Mouse (Mus musculus): ENCODE results near the gene Cers6.

The Cers6 gene

GRCm38 (mm10) chr2:69112609-69113008, 251.4 kb downstream of the Cers6 start:
- in situ Hi-C loops (cut with MseI, MboI): no loop called here

DNA sequence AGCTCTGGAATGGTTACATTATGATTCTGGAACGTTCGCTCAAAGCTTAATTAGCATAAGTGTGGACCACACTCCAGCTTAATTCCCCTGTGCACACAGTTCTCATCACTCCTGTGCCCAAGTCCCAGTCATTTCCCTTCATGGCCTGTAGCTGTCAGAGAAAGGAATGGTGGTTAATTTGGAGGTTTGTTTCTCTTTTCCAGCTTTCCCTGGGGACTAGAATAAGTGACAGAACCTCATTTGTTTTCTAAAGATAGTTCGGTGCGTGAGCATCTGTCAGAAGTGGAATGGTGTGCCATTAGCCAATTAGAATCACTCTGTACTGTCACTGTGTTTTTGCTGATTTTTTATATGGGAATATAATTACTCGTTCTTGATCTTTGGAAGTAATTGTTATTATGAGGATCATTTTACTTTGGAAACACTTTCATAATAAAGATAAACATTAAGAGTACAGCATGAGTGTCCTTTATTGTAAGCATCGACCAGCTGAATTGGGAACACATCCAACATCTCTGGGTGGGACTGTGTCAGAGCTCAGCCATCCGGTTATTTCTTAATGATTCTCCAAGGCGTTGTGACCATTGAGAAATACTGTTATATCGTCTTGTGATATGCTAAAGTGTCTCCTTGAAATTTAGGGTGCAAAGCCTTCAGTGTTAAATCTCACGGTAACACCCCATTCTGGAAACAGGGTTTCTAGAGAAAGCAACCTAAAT, 252.7 kb downstream of the Cers6 start:
- in situ Hi-C loops (cut with MseI, MboI): no loop called here

- in situ Hi-C loops (cut with MseI, MboI): no loop called here
Observed at GRCm38 (mm10) chr2:69115921-69116320, 254.7 kb downstream of the Cers6 start.

DNA sequence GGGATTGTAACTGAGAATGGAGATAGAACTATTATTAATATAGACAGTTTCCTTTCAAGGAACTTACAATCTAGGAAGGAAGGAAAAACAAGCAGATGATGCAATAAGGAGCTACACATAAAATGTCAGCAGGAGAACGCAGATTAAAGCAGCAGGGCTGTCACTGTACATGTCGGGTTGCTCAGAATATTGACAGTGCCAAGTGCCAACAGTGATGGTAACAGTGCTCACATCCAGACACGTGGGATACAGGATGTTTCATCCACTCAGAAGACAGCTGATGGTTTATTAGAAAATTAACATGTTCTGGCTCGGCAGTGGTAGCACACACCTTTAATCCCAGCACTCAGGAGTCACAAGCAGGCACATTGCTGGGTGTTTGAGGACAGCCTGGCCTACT, 255.5 kb downstream of the Cers6 start:
- in situ Hi-C loops (cut with MseI, MboI): no loop called here

DNA sequence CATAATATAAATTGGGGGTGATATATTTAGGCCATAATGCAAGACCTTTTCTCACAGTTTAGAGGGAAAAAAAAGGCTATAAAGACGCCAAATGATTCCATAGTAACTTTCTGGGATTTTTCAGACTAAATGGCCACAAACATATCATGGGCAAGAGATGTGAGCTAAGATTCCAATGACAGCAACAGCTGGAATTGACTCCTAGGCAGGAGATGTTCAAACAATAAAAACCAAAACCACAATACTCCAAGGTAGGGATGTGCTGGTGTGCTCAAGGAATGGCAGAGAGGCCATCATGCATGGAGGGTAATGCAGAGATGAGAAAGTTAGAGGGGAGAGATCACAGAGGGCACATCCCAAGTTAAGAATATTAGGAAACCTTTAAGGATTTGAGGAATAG, 257.8 kb downstream of the Cers6 start:
- in situ Hi-C loops (cut with MseI, MboI): no loop called here

DNA sequence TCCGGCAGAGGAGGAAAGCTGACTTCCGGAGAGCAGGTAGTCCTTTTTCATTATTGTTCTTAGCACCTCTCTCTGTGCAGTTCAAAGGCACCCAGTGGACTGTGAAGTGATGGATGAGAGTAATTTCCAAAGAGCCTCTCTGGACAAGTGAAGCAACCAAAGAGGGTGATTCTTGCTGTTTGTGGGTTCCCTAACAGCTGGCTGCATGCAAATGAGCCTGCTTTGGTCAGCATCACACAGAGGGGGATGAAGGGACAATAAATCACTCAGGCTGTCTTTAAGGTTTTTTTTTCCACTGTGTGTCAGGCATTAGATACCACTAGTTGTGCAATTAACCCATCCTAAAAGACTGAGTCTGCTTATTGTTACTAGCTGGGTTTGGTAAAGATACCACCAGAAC, 258.5 kb downstream of the Cers6 start:
- in situ Hi-C loops (cut with MseI, MboI): no loop called here

GRCm38 (mm10) chr2:69121681-69122080, 260.4 kb downstream of the Cers6 start:
- in situ Hi-C loops (cut with MseI, MboI): no loop called here

DNA sequence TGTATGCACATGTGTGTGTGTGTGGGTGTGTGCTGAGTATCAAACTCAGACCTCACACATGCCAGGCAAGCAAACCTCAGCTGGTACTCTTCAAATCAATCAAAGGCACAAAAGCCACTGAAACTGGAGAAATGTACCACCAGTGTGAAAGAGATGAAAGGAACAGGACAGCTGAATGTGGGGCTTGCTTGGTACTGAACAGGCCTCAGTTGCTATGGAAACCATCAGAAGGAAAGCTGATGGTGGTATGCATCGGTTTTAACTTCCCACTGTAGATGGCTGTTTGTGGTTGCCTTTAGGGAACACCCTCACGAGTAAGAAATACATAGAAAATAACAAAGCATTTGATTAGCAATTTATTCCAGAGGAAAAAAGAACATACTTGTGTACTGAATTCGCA, 264.2 kb downstream of the Cers6 start:
- in situ Hi-C loops (cut with MseI, MboI): no loop called here

GRCm38 (mm10) chr2:69128321-69128720, 267.1 kb downstream of the Cers6 start:
- in situ Hi-C loops (cut with MseI, MboI): no loop called here

DNA sequence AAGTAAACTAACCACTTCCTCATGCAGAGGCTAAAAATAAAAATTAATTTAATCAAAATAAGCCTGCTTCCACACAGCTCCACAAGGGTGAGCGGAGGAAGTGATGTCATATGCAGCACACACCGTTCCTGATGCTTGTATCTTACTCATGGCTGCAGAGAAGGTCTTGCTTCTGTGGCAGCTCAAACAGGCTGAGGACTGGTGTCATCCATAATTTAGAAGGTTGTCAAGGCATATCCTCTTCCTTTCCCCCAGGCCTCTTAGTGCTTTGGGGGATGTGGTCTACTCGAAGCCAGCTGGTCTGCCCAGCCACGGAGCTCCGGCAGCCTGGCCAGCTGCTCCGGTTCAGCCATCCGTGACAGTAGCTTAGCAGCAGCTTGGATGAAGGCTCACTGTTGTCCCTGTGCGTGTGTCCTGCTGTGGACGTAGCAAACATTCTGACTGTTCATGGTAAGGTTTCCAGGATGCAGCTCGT, 267.7 kb downstream of the Cers6 start:
- in situ Hi-C loops (cut with MseI, MboI): no loop called here

DNA sequence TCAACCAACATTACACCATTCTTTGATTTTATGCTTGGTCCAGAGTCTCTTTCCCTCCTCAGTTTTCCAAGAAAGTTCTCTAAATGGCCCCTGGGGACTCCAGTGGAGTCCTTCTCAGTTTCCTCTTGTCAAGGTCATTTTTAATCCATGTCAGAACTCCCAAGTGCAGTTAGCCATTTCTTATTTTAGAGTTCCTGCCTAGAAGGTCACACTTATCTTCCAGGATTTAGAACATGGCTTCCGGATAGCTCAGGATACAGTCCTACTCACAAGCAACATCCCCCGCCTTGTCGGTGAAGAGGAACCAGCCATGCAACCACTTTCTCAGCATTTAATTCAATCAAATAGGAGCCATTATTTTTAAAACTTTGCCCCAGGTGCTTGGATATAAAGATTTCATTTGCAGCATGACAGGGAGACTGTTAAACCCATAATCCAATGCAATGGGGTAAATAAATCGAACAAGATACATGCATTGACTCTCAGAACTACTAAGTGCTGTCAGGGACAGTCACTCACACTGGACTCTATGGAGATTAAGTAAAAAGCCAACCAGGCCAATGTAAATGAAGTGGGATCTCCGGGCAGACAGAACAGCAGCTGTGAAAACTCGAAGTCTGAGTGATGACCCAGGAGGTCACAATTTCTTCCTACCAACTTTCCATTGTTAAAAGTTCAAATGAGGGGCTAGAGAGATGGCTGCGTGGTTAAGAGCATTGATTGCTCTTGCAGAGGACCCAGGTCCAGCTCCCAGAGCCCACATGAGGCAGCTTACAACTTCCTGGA, 268.4 kb downstream of the Cers6 start:
- in situ Hi-C loops (cut with MseI, MboI): no loop called here

- in situ Hi-C loops (cut with MseI, MboI): no loop called here
Observed at GRCm38 (mm10) chr2:69132046-69132445, 270.8 kb downstream of the Cers6 start.

- in situ Hi-C loops (cut with MseI, MboI): no loop called here
Observed at GRCm38 (mm10) chr2:69132488-69133040, 271.3 kb downstream of the Cers6 start.

DNA sequence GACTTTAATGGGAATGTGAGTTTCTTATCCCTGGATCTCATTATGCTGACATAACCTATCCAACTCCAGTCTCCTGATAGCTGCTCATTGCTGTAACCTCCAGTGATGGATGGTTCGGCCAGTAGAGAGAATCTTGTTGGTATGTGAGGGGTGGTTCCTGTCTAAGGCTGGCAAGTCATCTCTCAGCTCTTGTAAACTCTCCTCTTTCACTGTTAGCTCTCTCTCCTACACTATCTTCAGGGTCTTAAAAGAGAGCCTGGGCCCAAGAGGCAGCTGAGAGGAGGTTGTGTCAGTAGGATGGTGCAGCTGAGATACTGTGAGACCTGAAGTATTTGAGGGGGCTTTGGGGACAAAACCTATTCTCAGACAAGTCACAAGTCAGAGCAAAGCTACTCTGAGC, 272.9 kb downstream of the Cers6 start:
- in situ Hi-C loops (cut with MseI, MboI): no loop called here

DNA sequence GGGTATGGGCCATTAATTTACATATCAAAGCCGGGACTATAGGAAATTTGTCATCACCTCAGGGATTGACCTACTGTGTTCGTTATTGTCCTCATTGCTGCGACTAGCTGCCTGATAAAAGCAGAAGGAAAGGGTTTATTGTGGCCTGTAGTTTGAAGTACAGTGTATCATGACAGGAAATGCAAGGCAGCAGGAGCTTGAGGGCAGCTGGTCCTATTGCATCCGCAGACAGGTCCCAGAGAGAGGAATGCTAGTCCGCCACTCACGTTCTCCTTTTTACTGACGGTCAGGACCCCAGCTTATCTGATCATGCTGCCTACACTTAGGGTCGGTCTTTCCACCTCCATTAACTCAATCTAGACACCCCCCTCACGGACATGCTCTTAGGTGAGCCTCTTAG, 273.7 kb downstream of the Cers6 start:
- in situ Hi-C loops (cut with MseI, MboI): no loop called here

DNA sequence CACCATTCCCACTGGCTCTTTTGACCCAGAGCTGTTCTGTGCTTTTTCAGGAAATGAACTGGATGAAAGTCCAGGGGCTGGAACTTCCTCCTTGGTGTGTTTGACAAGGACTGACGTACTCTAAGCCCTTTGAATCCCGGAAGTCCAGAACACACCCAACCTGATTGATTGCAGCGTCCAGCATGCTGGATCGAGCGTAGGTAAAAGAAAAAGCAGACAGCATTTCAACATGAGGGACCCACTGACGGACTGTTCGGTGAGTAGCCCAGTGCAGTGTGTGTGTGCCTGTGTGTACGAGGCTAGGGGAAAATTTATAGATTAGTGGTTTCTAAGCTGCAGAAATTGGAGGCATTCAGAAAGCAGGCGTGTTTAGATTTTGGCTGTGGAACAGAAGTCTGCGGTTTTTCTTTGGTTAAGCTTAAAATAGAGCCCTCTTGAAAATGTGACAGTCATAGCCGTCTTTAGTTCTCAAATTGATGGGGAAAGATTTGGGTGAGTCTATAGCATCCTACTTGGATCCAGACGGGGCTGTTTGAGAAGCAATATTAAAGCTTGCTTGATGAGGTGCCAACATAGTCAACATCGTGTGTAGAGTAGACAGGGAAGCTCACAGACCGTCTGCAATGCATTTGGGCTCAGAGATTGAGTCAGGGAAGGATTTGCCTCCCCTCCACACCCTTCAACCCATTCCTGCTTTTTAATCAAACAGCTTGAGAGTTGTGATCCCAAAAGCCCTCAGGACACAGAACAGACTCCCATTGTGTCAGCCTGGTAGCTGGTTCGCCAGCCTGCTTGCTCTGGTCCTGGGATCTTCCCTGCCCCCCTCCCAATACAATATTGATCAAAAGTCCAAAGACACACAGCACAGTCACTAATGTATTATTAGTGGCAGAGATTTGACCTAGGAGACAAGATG, 274.7 kb downstream of the Cers6 start, which contains the start of gene Nostrin:
TSS of gene Nostrin (plus strand) at position 140 of the 916 bp plus-strand sequence.
- in situ Hi-C loops (cut with MseI, MboI): no loop called here

DNA sequence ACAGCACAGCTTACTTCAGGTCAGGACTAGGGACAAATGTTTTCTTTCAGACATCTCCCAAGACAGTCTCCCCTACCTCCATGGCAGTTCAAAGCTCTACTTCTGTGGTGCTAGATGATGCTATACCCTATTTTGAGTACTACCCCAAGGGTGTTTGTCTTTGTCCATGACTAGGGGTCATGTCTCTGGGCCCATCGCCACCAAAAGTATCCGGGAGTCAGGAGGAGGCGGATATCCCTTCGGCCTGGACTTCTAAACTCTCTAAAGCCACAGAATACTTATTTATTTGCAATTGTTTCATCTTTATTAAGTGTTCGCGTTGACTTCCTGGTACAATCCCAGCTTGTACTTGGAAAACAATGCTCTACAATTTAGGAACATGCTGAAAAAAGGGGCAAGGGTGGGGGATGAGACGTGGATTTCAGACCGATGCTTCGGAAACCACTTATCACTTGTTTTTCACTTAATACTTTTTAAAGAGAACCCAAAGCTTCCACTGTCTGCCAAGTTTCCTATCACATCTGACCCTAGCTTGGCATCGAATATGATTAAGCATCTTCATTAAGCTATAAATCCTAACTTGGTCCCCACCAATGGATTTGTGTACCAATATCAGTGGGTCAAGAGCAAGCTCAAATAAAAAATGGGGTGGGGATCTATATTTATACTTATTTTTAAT, 276.3 kb downstream of the Cers6 start:
- in situ Hi-C loops (cut with MseI, MboI): no loop called here

GRCm38 (mm10) chr2:69138759-69139158, 277.5 kb downstream of the Cers6 start:
- in situ Hi-C loops (cut with MseI, MboI): no loop called here

DNA sequence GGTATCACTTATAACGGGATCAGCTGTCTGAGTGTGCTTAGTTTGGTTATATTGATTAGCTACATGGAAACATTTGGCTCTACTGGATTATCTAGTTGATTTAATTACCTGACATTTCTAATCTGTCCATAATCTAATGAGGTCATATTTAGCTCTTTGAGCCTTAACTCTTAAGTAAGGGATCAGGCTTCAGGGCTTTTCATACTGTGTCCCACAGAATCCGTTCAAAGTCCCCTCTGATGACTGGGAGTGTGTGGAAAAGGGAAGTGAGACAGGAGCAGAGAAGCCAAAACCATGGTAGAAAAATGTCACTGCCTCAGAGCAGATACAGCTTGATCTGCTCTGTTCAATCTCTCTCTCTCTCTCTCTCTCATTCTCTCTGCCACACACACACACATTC, 279.0 kb downstream of the Cers6 start:
- in situ Hi-C loops (cut with MseI, MboI): no loop called here

GRCm38 (mm10) chr2:69140816-69141215, 279.6 kb downstream of the Cers6 start:
- in situ Hi-C loops (cut with MseI, MboI): no loop called here

DNA sequence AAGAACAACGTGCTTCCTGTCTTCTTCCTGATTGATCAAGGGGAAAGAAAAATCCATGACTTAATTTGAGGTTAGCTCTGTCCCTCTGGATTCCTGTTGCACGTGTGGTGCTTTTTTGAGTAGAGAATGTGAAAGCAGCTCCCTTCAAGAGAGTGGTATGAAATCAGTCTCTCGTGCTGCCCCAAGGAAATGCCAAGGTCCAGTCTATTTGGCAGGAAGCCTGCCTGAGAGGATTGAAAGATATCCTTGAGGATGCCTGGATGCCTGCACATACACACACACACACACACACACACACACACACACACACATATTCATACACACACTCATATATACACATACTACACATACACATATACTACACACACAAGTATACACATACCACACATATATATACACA, 287.4 kb downstream of the Cers6 start:
- in situ Hi-C loops (cut with MseI, MboI): no loop called here
